Mouse (Mus musculus) cerebellum, adult 2 months (tissue): ENCODE results near the gene Gm13276. TPM values are rescaled to one million over a fixed set of nuclear protein-coding genes. Genes with fewer than 3 reads are reported as not detected.
"Not testable (repeated sequence)": the region's sequence is repeated elsewhere in the genome, so short reads cannot be mapped to it uniquely, and the experiment has no call there.

ENCODE experiments used
- DNase-seq, 2 experiments: peaks; one replicate each; pipeline ENCODE4 v3.0.0; 2021
- H3K27ac ChIP-seq: fragments of 200-500 bp; 2 replicates; pipeline ENCODE4 v1.5.1; 2012; ENCODE audit warnings: low read length, control low read depth, inconsistent platforms; ENCODE audit not compliant: insufficient read depth
- H3K27me3 ChIP-seq: fragments of 200-500 bp; 2 replicates; pipeline ENCODE4 v1.6.1; 2012; ENCODE audit warnings: inconsistent platforms, mild to moderate bottlenecking, low read length, moderate library complexity; ENCODE audit not compliant: control insufficient read depth, insufficient read depth
- H3K4me1 ChIP-seq: fragments of 200-500 bp; 2 replicates; pipeline ENCODE4 v1.6.1; 2011; ENCODE audit warnings: low read length; ENCODE audit not compliant: control insufficient read depth, insufficient read depth
- H3K4me3 ChIP-seq: fragments of 200-500 bp; replicated peaks from 2 replicates; pipeline ENCODE3; 2011; ENCODE audit warnings: mild to moderate bottlenecking, low read depth, low read length, control low read depth; ENCODE audit not compliant: insufficient read depth
- CTCF ChIP-seq: fragments of 200-500 bp; IDR thresholded peaks from 2 replicates; pipeline ENCODE4 v1.5.1; 2011; ENCODE audit warnings: low read depth, mild to moderate bottlenecking, control low read depth, low read length, moderate library complexity, borderline replicate concordance; ENCODE audit not compliant: insufficient read depth
- POLR2A ChIP-seq: fragments of 200-500 bp; IDR thresholded peaks from 2 replicates; pipeline ENCODE4 v1.6.1; 2011; ENCODE audit warnings: low read length, control low read depth, borderline replicate concordance; ENCODE audit not compliant: insufficient read depth
- WGBS: fragments of 180-500 bp; shearing (Covaris S2); methylation state at CpG from one replicate; pipeline ENCODE4 v1.1.7; 2018; 5-methylcytosine and 5-hydroxymethylcytosine counted together
- polyA plus RNA-seq: library from polyadenylated mRNA; depleted of rRNA; stranded (reverse); fragments of >200 nt; gene quantifications from 2 replicates; pipeline ENCODE4 v1.2.3, GENCODE M21; 2012; rRNA removed

Gene Gm13276
- polyA plus RNA-seq, 1 experiment = not detected

- WGBS = 58% methylated on average over 3 of the region's 3 CpGs
- Histone ChIP-seq H3K27ac (no peak within 1 kb of the TSS), H3K4me3 (no peak within 1 kb of the TSS), H3K27me3 (no peaks in the 10 kb centered on the region), H3K4me1 (no peaks in the 10 kb centered on the region)
- no peak for TF ChIP-seq POLR2A
- no peak for TF ChIP-seq CTCF
- no peak for DNase-seq
Measured at GRCm38 (mm10) chr4:88815928-88816327, 30.4 kb downstream of the Gm13276 start, which contains the start of gene Ifna7. TSS of gene Ifna7 (plus strand) at chr4:88816228.

- no peak within 1 kb of the TSS for H3K27ac ChIP-seq
- H3K4me3 ChIP-seq = no peak within 1 kb of the TSS
- no peak for DNase-seq
- no peaks in the 10 kb centered on the region for H3K27me3 ChIP-seq
- 85% methylated on average over 1 of the region's 1 CpGs for WGBS
- no peak for TF ChIP-seq CTCF
- TF ChIP-seq POLR2A = no peak
- H3K4me1 ChIP-seq = no peaks in the 10 kb centered on the region
Measured at GRCm38 (mm10) chr4:88819659-88820058, 34.1 kb downstream of the Gm13276 start, which contains the start of gene Ifna11. TSS of gene Ifna11 (plus strand) at chr4:88819959.

DNA sequence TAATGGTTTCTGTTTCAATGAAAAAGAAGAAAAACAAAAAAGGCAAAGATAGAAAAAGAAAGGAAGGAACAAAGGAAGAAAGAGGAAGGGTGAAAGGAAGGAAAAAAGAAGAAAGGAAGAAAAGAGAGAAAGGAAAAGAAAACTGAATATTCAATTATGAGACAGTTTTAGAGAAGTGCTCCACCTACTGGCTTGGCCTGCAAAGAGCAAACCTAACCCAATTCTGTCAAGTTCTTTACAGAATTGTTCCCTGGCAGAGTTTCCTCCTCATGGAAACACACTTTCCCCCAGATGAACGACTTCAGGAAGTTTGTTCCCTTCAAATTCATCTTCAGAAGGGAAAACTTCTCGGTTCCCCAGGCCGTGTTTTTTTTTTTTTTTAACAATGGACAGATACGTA lies 37.5 kb downstream of the Gm13276 start:
- peak in 1 of 2 experiments; percentile 5 for DNase-seq

DNA sequence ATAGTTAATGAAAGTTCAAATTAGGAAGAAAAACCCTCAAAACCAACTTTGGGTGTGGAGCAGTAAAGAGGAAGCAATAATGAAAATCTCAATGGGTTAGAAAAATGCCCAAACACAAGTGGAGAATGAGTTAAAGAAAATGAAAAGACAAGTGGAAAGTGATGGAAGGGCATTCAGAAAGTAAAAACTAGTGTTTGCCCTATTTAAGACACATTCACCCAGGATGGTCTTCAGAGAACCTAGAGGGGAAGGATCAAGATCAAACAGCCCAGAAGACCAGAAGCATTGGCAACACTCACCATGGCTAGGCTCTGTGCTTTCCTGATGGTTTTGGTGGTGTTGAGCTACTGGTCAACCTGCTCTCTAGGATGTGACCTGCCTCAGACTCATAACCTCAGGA lies 41.6 kb downstream of the Gm13276 start, which contains the start of gene Ifna6:
Ifna6 (plus strand) TSS at position 301 of the 400 bp plus-strand sequence.
- H3K27ac ChIP-seq, DNase-seq, H3K27me3 ChIP-seq, H3K4me1 ChIP-seq, H3K4me3 ChIP-seq: not testable (repeated sequence)

More for the DNA sequence above, 37.5 kb downstream of the Gm13276 start:
- H3K27me3 ChIP-seq = no peaks in the 10 kb centered on the region
- H3K4me3 ChIP-seq = no peak overlapping the region
- 27% methylated on average over 4 of the region's 4 CpGs for WGBS
- no peaks in the 10 kb centered on the region for H3K4me1 ChIP-seq
- no peak overlapping the region for H3K27ac ChIP-seq
- TF ChIP-seq CTCF = 0 out of 2 replicates have a peak, but pooled peaks have one; percentile 18
- TF ChIP-seq POLR2A = no peak

DNA sequence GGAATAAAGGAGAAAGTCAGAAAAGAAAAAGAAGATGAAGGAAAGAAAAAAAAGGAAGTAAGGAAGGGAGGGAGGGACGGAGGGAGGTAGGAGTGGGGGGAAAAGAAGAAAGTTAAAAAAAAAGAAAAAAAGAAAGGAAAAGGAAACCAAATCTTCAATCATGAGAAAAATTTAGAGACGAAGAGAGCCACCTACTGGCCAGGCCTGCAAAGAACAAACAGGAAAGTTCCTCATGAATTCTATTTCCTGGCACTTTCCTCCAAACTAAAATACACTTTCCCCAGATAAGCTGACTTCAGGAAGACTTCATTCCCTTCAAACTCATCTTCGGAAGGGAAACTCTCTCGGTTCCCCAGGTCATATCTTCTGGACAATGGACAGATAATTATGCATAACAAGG lies 45.0 kb downstream of the Gm13276 start:
- Histone ChIP-seq H3K27me3 (no peaks in the 10 kb centered on the region), H3K27ac (no peak overlapping the region), H3K4me1 (no peaks in the 10 kb centered on the region), H3K4me3 (no peak overlapping the region)
- 17% methylated on average over 4 of the region's 4 CpGs for WGBS
- TF ChIP-seq POLR2A = no peak
- peak; percentile 25; the same call in 1 of the 2 replicates for TF ChIP-seq CTCF
- DNase-seq = no peak

- not testable (repeated sequence) for DNase-seq, H3K27me3 ChIP-seq, H3K27ac ChIP-seq, H3K4me1 ChIP-seq, H3K4me3 ChIP-seq
- 96% methylated on average over 1 of the region's 1 CpGs for WGBS
Measured at GRCm38 (mm10) chr4:88835225-88835624, 49.7 kb downstream of the Gm13276 start, which contains the start of gene Ifna5. TSS of gene Ifna5 (plus strand) at chr4:88835525.

Other genes with a start within 250 kb of the Gm13276 start
- not detected in 2 replicates for gene Ifna15, start 227.5 kb upstream of the Gm13276 start, polyA plus RNA-seq
- not detected in 2 replicates for gene Ifna14, start 213.9 kb upstream of the Gm13276 start, polyA plus RNA-seq
- not detected in 2 replicates for gene Ifna9, start 193.3 kb upstream of the Gm13276 start, polyA plus RNA-seq
- gene Ifna12, start 182.3 kb upstream of the Gm13276 start, polyA plus RNA-seq = not detected in 2 replicates
- not detected in 2 replicates for gene C87499, start 151.3 kb upstream of the Gm13276 start, polyA plus RNA-seq
- not detected in 2 replicates for gene Ifna13, start 141.2 kb upstream of the Gm13276 start, polyA plus RNA-seq
- not detected in 2 replicates for gene Ifna16, start 108.8 kb upstream of the Gm13276 start, polyA plus RNA-seq
- not detected in 2 replicates for gene Ifna2, start 101.8 kb upstream of the Gm13276 start, polyA plus RNA-seq
- gene Ifnab, start 94.3 kb upstream of the Gm13276 start, polyA plus RNA-seq = not detected in 2 replicates
- 0.59 and 1.2 TPM in 2 replicates for gene Gm26566, start 63.9 kb upstream of the Gm13276 start, polyA plus RNA-seq
- gene Klhl9, start 63.2 kb upstream of the Gm13276 start, polyA plus RNA-seq = 43.6 and 44.7 TPM in 2 replicates
- not detected in 2 replicates for gene Gm13271, start 30.8 kb upstream of the Gm13276 start, polyA plus RNA-seq
- not detected in 2 replicates for gene Gm13283, start 25.6 kb upstream of the Gm13276 start, polyA plus RNA-seq
- not detected in 2 replicates for gene Gm13290, start 11.9 kb upstream of the Gm13276 start, polyA plus RNA-seq
- gene Gm13289, start 8.8 kb upstream of the Gm13276 start, polyA plus RNA-seq = not detected in 2 replicates
- gene Gm13272, start 5.9 kb upstream of the Gm13276 start, polyA plus RNA-seq = not detected in 2 replicates
- not detected in 2 replicates for gene Ifnz, start 3.6 kb upstream of the Gm13276 start, polyA plus RNA-seq
- gene Gm13277, start 2.9 kb downstream of the Gm13276 start, polyA plus RNA-seq = not detected in 2 replicates
- gene Gm13278, start 5.8 kb downstream of the Gm13276 start, polyA plus RNA-seq = not detected in 2 replicates
- gene Gm13275, start 8.8 kb downstream of the Gm13276 start, polyA plus RNA-seq = not detected in 2 replicates
- not detected in 2 replicates for gene Gm13279, start 11.7 kb downstream of the Gm13276 start, polyA plus RNA-seq
- not detected in 2 replicates for gene Gm13285, start 14.0 kb downstream of the Gm13276 start, polyA plus RNA-seq
- not detected in 2 replicates for gene Gm13287, start 17.5 kb downstream of the Gm13276 start, polyA plus RNA-seq
- not detected in 2 replicates for gene Gm13288, start 19.8 kb downstream of the Gm13276 start, polyA plus RNA-seq
- gene Ifna7, start 30.5 kb downstream of the Gm13276 start, polyA plus RNA-seq = not detected in 2 replicates
- not detected in 2 replicates for gene Ifna11, start 34.2 kb downstream of the Gm13276 start, polyA plus RNA-seq
- not detected in 2 replicates for gene Ifna6, start 41.7 kb downstream of the Gm13276 start, polyA plus RNA-seq
- gene Ifna5, start 49.8 kb downstream of the Gm13276 start, polyA plus RNA-seq = not detected in 2 replicates
- gene Ifna4, start 56.2 kb downstream of the Gm13276 start, polyA plus RNA-seq = not detected in 2 replicates
- not detected in 2 replicates for gene Ifna1, start 64.4 kb downstream of the Gm13276 start, polyA plus RNA-seq
- not detected in 2 replicates for gene Ifne, start 94.5 kb downstream of the Gm13276 start, polyA plus RNA-seq